In the genomic region with DNA sequence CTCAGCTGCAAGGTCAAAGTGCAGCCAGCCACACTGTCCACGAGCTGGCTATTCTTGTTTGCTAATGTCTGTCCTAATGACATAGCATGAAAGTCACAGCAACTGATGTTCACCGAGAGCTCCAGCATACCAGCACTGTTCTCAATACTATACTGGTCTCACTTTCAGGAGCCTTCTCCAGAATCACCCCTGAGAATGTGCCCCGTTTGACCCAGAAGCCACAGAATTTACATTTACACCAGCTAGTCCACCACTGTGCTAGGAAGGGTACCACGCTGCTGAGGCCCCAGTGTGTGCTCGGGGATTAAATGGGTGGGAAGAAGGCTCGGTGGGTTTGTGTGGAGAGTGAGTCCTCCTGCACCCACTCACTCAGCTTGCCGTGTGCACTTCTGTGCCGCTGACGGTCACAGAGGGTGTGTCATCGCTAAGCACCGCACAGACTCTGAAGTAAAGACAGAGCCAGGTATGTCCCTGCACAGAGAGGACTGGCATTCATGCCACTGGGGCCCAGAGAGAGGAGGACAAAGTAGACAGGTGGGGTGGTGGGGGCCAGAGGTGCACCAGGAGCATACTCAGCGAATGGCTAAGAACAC, we compare ENCODE assay signal across 22 mouse cellular contexts.
"Had no signal": no experiment of that assay in that cellular context is flagged by ENCODE, and none has a peak within 500 bp of the region (broad histone marks: within the 10 kb centered on the region; RNA-seq: fewer than 3 reads in every experiment).

No protein-coding gene starts in this region.

- DNase-seq: gastrocnemius, adult 2 months; gastrocnemius, postnatal 10 days; gastrocnemius, postnatal 25 days; heart, adult 18-20 months; heart, postnatal 10 days; heart, postnatal 4 days; kidney, adult 18-20 months; kidney, adult 8-10 months; kidney, postnatal 10 days; kidney, postnatal 25 days; layer of hippocampus, adult 9-11 months; layer of hippocampus, postnatal 36 days; left cerebral cortex, postnatal 4 days; liver had no signal

- H3K9ac ChIP-seq: hindbrain, embryonic 14.5 days; intestine, embryonic 15.5 days; limb, embryonic 12.5 days had no signal

- H3K36me3 ChIP-seq: heart, embryonic 12.5 days; intestine, embryonic 15.5 days; limb, embryonic 12.5 days had no signal

- H3K4me2 ChIP-seq: heart, embryonic 12.5 days; hindbrain, embryonic 14.5 days; intestine, embryonic 15.5 days; limb, embryonic 12.5 days; liver, embryonic 11.5 days had no signal

- H3K27me3 ChIP-seq: heart, embryonic 12.5 days; intestine, embryonic 15.5 days; limb, embryonic 12.5 days had no signal

- H3K27ac ChIP-seq: gastrocnemius, adult 2 months; hindbrain, embryonic 14.5 days; intestine, embryonic 15.5 days had no signal

- H3K4me3 ChIP-seq: gastrocnemius, adult 2 months; heart, embryonic 12.5 days; intestine, embryonic 15.5 days; limb, embryonic 12.5 days had no signal

- H3K9me3 ChIP-seq: intestine, embryonic 15.5 days; limb, embryonic 12.5 days had no signal

- ATAC-seq: hindbrain, embryonic 16.5 days; inflammation-experienced regulatory T-cells, adult 6 months; intestine, embryonic 15.5 days; intestine, postnatal 0 days had no signal
